Mouse (Mus musculus) neural tube, embryonic 11.5 days (tissue): Measurements from ENCODE around the gene Mboat1. TPM values are rescaled to one million over a fixed set of nuclear protein-coding genes. Genes with fewer than 3 reads are reported as not detected.
A peak's percentile ranks its signal among the peaks of the same experiment; 100 is the strongest.

ENCODE experiments used
- ATAC-seq: fragments of 200-750 bp; cut with Nextera tagmentation; 2 replicates; pipeline ENCODE4 v1.8.0; 2017; ENCODE audit warnings: moderate number of reproducible peaks, mild to moderate bottlenecking, moderate TSS enrichment, moderate library complexity; ENCODE audit not compliant: insufficient read depth, low FRiP score, low TSS enrichment
- DNase-seq: peaks from one replicate; pipeline ENCODE4 v3.0.0-alpha.2; 2015; ENCODE audit warnings: low spot score
- H3K27ac ChIP-seq: fragments of 300-500 bp; sonication (generic); 2 replicates; pipeline ENCODE4 v1.5.1; 2014; ENCODE audit warnings: low read depth, mild to moderate bottlenecking, low read length
- H3K27me3 ChIP-seq: fragments of 300-500 bp; sonication (generic); 2 replicates; pipeline ENCODE4 v1.6.1; 2014; ENCODE audit warnings: mild to moderate bottlenecking, low read length, mixed read lengths; ENCODE audit not compliant: control insufficient read depth, insufficient read depth
- H3K36me3 ChIP-seq: fragments of 300-500 bp; sonication (generic); 2 replicates; pipeline ENCODE4 v1.6.1; 2014; ENCODE audit warnings: mild to moderate bottlenecking, low read length, moderate library complexity, mixed read lengths; ENCODE audit not compliant: control insufficient read depth, insufficient read depth
- H3K4me1 ChIP-seq: fragments of 300-500 bp; sonication (generic); 2 replicates; pipeline ENCODE4 v1.6.1; 2014; ENCODE audit warnings: low read length, mixed read lengths; ENCODE audit not compliant: control insufficient read depth, insufficient read depth
- H3K4me2 ChIP-seq: fragments of 300-500 bp; sonication (generic); 2 replicates; pipeline ENCODE4 v1.6.1; 2014; ENCODE audit warnings: low read depth, mild to moderate bottlenecking, moderate library complexity
- H3K4me3 ChIP-seq: fragments of 300-500 bp; sonication (generic); 2 replicates; pipeline ENCODE4 v1.5.1; 2014; ENCODE audit warnings: low read depth, low read length
- H3K9ac ChIP-seq: fragments of 300-500 bp; sonication (generic); 2 replicates; pipeline ENCODE4 v1.6.1; 2014; ENCODE audit warnings: mild to moderate bottlenecking, low read length
- H3K9me3 ChIP-seq: fragments of 300-500 bp; sonication (generic); 2 replicates; pipeline ENCODE4 v1.6.1; 2016; ENCODE audit warnings: low read length; ENCODE audit not compliant: control insufficient read depth
- WGBS: fragments of 180-500 bp; shearing (Covaris S2); extraction: QIAGEN DNeasy Blood & Tissue Kit; methylation state at CpG from one replicate; pipeline ENCODE4 v1.1.7; 2014; 5-methylcytosine and 5-hydroxymethylcytosine counted together
- polyA plus RNA-seq: library from polyadenylated mRNA; unstranded; fragments of >200 nt; fragmentation: Nextera tagmentation; extraction: Ambion mirVana; gene quantifications from 2 replicates; pipeline ENCODE4 v1.2.1, GENCODE M21; 2014

The Mboat1 gene
- polyA plus RNA-seq, 1 experiment from 2014 or later, result 4.1 TPM

GRCm38 (mm10) chr13:30168803-30169202, 32.5 kb downstream of the Mboat1 start:
- Histone ChIP-seq H3K9me3 (no peaks in the 10 kb centered on the region), H3K9ac (no peak overlapping the region), H3K4me3 (no peak overlapping the region), H3K4me2 (no peak overlapping the region), H3K4me1 (no peaks in the 10 kb centered on the region), H3K27ac (no peak overlapping the region), H3K36me3 (no peaks in the 10 kb centered on the region), H3K27me3 (no peaks in the 10 kb centered on the region)
- WGBS, result 82% methylated on average over 4 of the region's 4 CpGs
- ATAC-seq (no peak), DNase-seq (no peak)

DNA sequence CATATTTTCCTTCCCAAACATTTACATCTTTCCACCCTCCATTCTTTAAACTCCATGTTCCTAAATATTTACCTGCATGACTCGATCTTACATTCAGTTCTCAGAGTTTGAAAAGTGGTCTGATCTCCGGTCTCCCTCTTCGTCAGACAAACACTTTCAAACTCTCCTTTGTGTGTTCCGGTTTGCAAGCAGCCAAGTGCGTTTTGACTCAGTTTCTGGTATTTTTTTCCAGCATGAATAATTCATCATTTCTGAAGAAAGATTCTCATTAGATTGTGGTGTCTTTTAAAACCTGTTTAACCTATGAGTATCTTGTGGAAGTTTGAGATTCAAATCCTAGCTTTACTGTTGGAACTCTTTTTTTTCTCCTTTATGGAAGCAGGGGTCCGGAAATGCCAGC, 33.8 kb downstream of the Mboat1 start:
- no peaks in the 10 kb centered on the region for H3K9me3 ChIP-seq
- H3K27me3 ChIP-seq, result no peaks in the 10 kb centered on the region
- H3K4me2 ChIP-seq, result no peak overlapping the region
- DNase-seq (no peak), ATAC-seq (no peak)
- 90% methylated on average over 6 of the region's 6 CpGs for WGBS
- no peak overlapping the region for H3K4me3 ChIP-seq
- H3K4me1 ChIP-seq, result no peaks in the 10 kb centered on the region
- no peak overlapping the region for H3K27ac ChIP-seq
- no peaks in the 10 kb centered on the region for H3K36me3 ChIP-seq
- no peak overlapping the region for H3K9ac ChIP-seq

GRCm38 (mm10) chr13:30174586-30174985, 38.3 kb downstream of the Mboat1 start:
- no peak for DNase-seq
- 91% methylated on average over 4 of the region's 4 CpGs for WGBS
- H3K36me3 ChIP-seq, result no peaks in the 10 kb centered on the region
- ATAC-seq, result no peak
- no peaks in the 10 kb centered on the region for H3K27me3 ChIP-seq
- no peaks in the 10 kb centered on the region for H3K9me3 ChIP-seq
- H3K4me1 ChIP-seq, result no peaks in the 10 kb centered on the region
- no peak overlapping the region for H3K9ac ChIP-seq
- H3K4me2 ChIP-seq, result no peak overlapping the region
- no peak overlapping the region for H3K27ac ChIP-seq
- H3K4me3 ChIP-seq, result no peak overlapping the region

DNA sequence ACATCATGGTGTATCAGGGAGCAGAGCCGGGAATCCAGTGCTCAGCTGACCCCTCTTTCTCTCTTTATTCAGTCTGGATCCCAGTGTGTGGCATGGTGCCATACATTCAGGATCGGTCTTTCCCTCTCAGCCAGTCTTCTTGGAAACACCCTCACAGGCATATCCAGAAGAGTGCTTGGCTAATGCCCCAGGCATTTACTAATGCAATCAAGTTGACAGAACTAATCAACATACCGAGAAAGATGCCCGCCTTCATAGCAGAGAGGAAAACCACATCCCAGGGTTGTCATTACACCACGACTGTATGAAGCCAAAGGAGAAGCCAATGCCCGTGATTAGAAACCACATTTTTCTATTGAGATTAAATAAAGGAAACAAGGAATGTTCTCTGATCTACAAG, 41.1 kb downstream of the Mboat1 start:
- Histone ChIP-seq H3K36me3 (no peaks in the 10 kb centered on the region), H3K4me3 (no peak overlapping the region), H3K27me3 (no peaks in the 10 kb centered on the region), H3K9me3 (no peaks in the 10 kb centered on the region), H3K9ac (no peak overlapping the region), H3K27ac (no peak overlapping the region), H3K4me2 (no peak overlapping the region), H3K4me1 (no peaks in the 10 kb centered on the region)
- no peak for DNase-seq
- WGBS, result 87% methylated on average over 6 of the region's 6 CpGs
- ATAC-seq, result no peak

DNA sequence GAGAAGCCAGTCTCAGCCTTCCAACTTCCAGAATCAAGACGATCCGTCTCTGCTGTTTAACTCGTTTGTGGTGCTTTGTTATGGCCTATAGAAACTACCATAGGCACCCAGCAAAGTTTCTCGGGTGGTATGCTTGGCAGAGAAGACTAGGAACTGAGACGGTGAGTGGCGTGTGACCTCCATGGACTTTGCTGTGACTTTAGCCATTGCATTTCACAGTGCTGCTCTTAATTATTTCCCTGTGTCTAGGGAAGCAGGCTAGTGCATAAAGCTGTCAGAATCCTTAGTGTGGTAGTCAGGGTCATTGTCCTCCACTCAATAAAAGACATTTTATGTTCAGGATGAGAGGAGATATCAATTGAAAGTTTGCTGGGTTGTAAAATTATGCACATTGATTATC, 49.3 kb downstream of the Mboat1 start:
- DNase-seq (peak; percentile 14), ATAC-seq (peak; percentile 71)
- H3K4me3 ChIP-seq, result no peak overlapping the region
- no peaks in the 10 kb centered on the region for H3K36me3 ChIP-seq
- WGBS, result 36% methylated on average over 6 of the region's 6 CpGs
- H3K27me3 ChIP-seq, result no peaks in the 10 kb centered on the region
- no peak overlapping the region for H3K4me2 ChIP-seq
- H3K9ac ChIP-seq, result no peak overlapping the region
- H3K27ac ChIP-seq, result 0 out of 2 replicates have a peak overlapping the region, but pooled peaks have one; percentile 20
- H3K9me3 ChIP-seq, result no peaks in the 10 kb centered on the region
- peaks cover 3% of the 10 kb centered on the region; the same call in 1 of the 2 replicates for H3K4me1 ChIP-seq

GRCm38 (mm10) chr13:30185959-30186358, 49.7 kb downstream of the Mboat1 start:
- WGBS, result 31% methylated on average over 6 of the region's 6 CpGs
- peaks cover 3% of the 10 kb centered on the region; the same call in 1 of the 2 replicates for H3K4me1 ChIP-seq
- ATAC-seq, result peak; percentile 48
- no peak for DNase-seq
- no peaks in the 10 kb centered on the region for H3K9me3 ChIP-seq
- H3K4me3 ChIP-seq, result no peak overlapping the region
- H3K27ac ChIP-seq, result 0 out of 2 replicates have a peak overlapping the region, but pooled peaks have one; percentile 4
- H3K9ac ChIP-seq, result no peak overlapping the region
- no peaks in the 10 kb centered on the region for H3K27me3 ChIP-seq
- no peak overlapping the region for H3K4me2 ChIP-seq
- H3K36me3 ChIP-seq, result no peaks in the 10 kb centered on the region

- no peak for DNase-seq
Observed at GRCm38 (mm10) chr13:30186456-30186855, 50.2 kb downstream of the Mboat1 start.

DNA sequence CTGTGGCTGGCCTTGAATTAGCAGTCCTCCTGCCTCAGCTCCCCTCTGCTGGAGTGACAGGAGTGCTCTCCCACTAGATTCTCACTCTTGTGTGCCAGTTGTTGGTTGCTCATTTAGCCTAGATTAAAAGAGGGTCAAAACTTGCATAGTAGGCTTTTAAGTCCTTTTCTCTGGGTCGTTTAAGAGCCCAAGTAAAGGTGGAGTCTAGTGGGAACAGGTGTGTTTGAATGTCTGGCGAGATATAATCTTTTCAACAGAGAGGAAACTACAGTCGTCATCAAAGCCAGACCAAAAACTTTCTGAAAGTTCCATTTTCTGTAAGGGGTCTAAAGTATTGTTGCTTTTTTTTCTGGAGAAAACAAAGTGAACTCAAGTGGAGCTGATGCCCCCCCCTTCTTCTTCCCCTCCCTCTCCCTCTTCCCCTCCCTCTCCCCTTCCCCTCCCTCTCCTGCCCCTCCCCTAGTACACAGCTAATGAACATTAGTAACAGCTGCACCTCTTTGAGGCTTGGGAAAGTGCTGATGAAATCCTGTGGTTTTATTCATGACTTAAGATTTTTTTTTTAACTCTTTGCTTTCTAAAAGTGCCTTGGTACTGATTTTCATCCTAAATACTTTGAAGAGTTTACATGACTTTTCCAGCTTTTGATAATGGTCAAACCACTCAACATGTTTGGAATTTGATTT, 55.9 kb downstream of the Mboat1 start:
- ATAC-seq (no peak), DNase-seq (no peak)
- H3K4me3 ChIP-seq, result no peak overlapping the region
- no peak overlapping the region for H3K4me2 ChIP-seq
- H3K9me3 ChIP-seq, result no peaks in the 10 kb centered on the region
- no peak overlapping the region for H3K9ac ChIP-seq
- H3K36me3 ChIP-seq, result no peaks in the 10 kb centered on the region
- no peaks in the 10 kb centered on the region for H3K27me3 ChIP-seq
- H3K27ac ChIP-seq, result no peak overlapping the region
- WGBS, result 68% methylated on average over 3 of the region's 3 CpGs
- H3K4me1 ChIP-seq, result no peaks in the 10 kb centered on the region

More at GRCm38 (mm10) chr13:30186456-30186855, 50.2 kb downstream of the Mboat1 start:
- Histone ChIP-seq H3K4me3 (no peak overlapping the region), H3K9me3 (no peaks in the 10 kb centered on the region), H3K27me3 (no peaks in the 10 kb centered on the region), H3K27ac (peak overlapping the region; percentile 4; the same call in 1 of the 2 replicates), H3K4me2 (no peak overlapping the region), H3K4me1 (peaks cover 3% of the 10 kb centered on the region; the same call in 1 of the 2 replicates), H3K36me3 (no peaks in the 10 kb centered on the region), H3K9ac (no peak overlapping the region; the same call in 1 of the 2 replicates)
- WGBS, result 58% methylated on average over 8 of the region's 8 CpGs
- ATAC-seq, result peak; percentile 80

DNA sequence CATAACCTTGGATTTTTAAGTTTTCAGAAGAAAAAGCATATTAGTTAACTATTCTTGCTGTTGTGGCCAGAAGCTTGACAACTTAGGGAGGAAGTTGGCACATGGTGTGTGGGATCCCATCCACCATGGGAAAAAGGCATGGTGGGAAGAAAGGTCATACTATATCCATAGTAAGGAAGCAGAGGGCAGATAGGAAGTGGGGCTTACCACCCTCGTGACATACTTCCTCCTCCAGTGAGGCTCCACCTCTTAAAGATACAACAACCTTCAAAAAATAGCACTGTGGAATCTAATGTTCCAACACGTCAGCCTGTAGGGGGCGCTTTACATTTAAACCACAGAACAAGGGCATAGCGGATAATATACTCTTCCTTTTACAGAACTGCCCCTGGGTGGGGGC, 57.1 kb downstream of the Mboat1 start:
- Histone ChIP-seq H3K4me3 (no peak overlapping the region), H3K36me3 (no peaks in the 10 kb centered on the region), H3K9ac (no peak overlapping the region), H3K27ac (no peak overlapping the region), H3K4me1 (no peaks in the 10 kb centered on the region), H3K27me3 (no peaks in the 10 kb centered on the region), H3K9me3 (no peaks in the 10 kb centered on the region), H3K4me2 (no peak overlapping the region)
- 68% methylated on average over 4 of the region's 4 CpGs for WGBS
- no peak for DNase-seq
- no peak for ATAC-seq
